Mouse (Mus musculus) bone marrow macrophage, adult 2 months (primary cell): ENCODE data around the gene Baz2a.

Source experiments
- CTCF ChIP-seq: IDR thresholded peaks from 2 replicates; pipeline ENCODE4 v1.5.1; 2012; ENCODE audit warnings: low read depth, mild to moderate bottlenecking, low read length, moderate library complexity
- POLR2A ChIP-seq: IDR thresholded peaks from 2 replicates; pipeline ENCODE4 v1.6.1; 2012; ENCODE audit warnings: mild to moderate bottlenecking, low read depth, low read length, borderline replicate concordance

GRCm38 (mm10) chr10:128135374-128135773 is 44.0 kb downstream of the Baz2a start:
- TF ChIP-seq CTCF, result no peak
- TF ChIP-seq POLR2A, result no peak
